Mouse (Mus musculus) heart, adult 2 months (tissue): ENCODE data around the gene Gm20388.

ENCODE experiments used
- CTCF ChIP-seq: fragments of 200-600 bp; IDR thresholded peaks from 2 replicates; pipeline ENCODE4 v1.8.1; 2022; ENCODE audit warnings: antibody characterized with exemption, mild to moderate bottlenecking, moderate library complexity
- POLR2A ChIP-seq: fragments of 200-500 bp; IDR thresholded peaks from 2 replicates; pipeline ENCODE4 v1.6.1; 2011; ENCODE audit warnings: mild to moderate bottlenecking, low read depth, low read length, control low read depth; ENCODE audit not compliant: insufficient read depth

GRCm38 (mm10) chr8:121296082-121296481 is 1385.4 kb downstream of the Gm20388 start:
- TF ChIP-seq POLR2A: no peak
- no peak for TF ChIP-seq CTCF
